Mouse (Mus musculus): ENCODE data around the gene Psme1. TPM values are rescaled to one million over a fixed set of nuclear protein-coding genes. Genes with fewer than 3 reads are reported as not detected.

Psme1 gene
- polyA plus RNA-seq, 1 experiment from 2014 or later = 170 TPM

DNA sequence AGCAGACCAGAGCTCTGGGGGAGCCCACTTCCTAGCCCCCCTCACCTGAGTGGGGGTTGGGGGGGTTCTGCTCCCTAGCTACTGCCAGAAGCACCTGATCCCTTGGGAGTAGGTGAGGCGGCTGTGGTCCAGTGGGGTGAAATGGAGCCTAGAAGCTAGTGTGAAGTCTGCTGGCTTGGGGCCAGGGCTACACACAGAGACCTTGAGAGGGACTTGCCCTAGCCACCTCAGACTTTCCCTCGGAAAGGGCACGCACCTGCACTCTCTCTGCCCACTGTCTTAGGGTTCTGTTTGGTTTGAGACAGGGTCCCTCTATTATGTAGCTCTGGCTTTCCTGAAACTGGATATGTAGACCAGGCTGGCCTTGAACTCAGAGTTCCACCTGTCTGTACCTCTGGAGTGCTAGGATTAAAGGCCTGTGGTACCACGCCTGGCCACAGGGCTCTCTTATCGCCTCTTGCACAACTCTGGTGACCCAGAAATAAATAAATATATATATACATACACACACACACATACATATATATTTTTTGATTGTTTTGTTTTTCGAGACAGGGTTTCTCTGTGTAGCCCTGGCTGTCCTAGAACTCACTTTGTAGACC lies 846 bp downstream of the Psme1 start:
- H3K4me3 ChIP-seq (ENCODE audit: low read depth, low read length) = peak overlapping the region; percentile 78
- H3K4me1 ChIP-seq (ENCODE audit: control insufficient read depth, insufficient read depth, low read length) = peaks cover 4% of the 10 kb centered on the region; the same call in 1 of the 2 replicates
- no peaks in the 10 kb centered on the region for H3K9me3 ChIP-seq (ENCODE audit: control insufficient read depth, low read depth, low read length)
- no peaks in the 10 kb centered on the region for H3K27me3 ChIP-seq (ENCODE audit: control insufficient read depth, insufficient read depth, low read length)
- H3K9ac ChIP-seq (replicated peaks; ENCODE audit: low read depth, low read length) = peak overlapping the region; percentile 76
- H3K4me2 ChIP-seq (replicated peaks; ENCODE audit: low read depth, low read length) = peak overlapping the region; percentile 84
- 24% methylated on average over 6 of the region's 6 CpGs for WGBS
- peaks cover 6% of the 10 kb centered on the region; the same call in 1 of the 2 replicates for H3K36me3 ChIP-seq (ENCODE audit: control insufficient read depth, insufficient read depth, low read length)
- H3K27ac ChIP-seq (ENCODE audit: low read length) = peak overlapping the region; percentile 76
- peak; percentile 16 for ATAC-seq (ENCODE audit: insufficient number of reproducible peaks, insufficient read depth, low FRiP score, low read depth)

DNA sequence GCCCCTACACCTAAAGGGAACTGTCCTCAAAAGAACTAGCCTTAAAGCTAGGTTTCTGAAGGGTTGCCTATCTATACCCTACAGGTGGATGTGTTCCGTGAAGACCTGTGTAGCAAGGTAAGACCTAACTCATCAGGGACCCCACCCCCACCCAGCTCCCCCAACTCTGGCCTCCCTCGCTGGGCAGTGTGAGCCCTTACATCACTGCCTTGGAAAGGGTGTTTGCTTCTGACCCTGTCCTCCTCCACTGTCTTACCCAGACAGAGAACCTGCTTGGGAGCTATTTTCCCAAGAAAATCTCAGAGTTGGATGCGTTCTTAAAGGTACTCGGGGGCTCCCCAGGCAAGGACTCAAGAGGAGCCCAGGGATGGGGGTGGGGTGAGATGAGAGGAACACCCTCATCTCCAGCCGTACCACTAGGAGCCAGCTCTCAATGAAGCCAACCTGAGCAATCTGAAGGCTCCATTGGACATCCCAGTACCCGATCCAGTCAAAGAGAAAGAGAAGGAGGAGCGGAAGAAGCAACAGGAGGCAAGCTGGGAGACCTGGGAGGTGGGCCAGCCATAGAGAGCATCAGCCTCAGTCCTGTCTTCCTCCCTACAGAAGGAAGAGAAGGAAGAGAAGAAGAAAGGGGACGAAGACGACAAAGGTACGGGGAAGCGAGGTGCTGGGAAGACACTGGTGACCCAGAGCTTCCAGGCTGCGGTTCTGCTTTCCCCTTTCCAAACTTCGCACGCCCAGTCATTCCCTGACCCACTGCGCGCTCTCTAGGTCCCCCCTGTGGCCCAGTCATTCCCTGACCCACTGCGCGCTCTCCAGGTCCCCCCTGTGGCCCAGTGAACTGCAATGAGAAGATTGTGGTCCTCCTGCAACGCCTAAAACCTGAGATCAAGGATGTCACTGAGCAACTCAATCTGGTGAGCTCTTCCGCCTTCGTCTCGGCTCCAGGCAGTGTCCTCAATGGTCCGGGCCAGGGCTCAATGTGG lies 1.9 kb downstream of the Psme1 start:
- Histone ChIP-seq H3K27ac (ENCODE audit: low read length) (no peak overlapping the region), H3K9me3 (ENCODE audit: control insufficient read depth, low read depth, low read length) (no peaks in the 10 kb centered on the region), H3K4me2 (replicated peaks; ENCODE audit: low read depth, low read length) (no peak overlapping the region), H3K27me3 (ENCODE audit: control insufficient read depth, insufficient read depth, low read length) (no peaks in the 10 kb centered on the region), H3K4me1 (ENCODE audit: control insufficient read depth, insufficient read depth, low read length) (peaks cover 4% of the 10 kb centered on the region; the same call in 1 of the 2 replicates), H3K4me3 (ENCODE audit: low read depth, low read length) (no peak overlapping the region), H3K9ac (replicated peaks; ENCODE audit: low read depth, low read length) (no peak overlapping the region), H3K36me3 (ENCODE audit: control insufficient read depth, insufficient read depth, low read length) (peaks cover 6% of the 10 kb centered on the region; the same call in 1 of the 2 replicates)
- no peak for ATAC-seq (ENCODE audit: insufficient number of reproducible peaks, insufficient read depth, low FRiP score, low read depth)
- WGBS = 85% methylated on average over 23 of the region's 23 CpGs

- no peak for ATAC-seq (ENCODE audit: insufficient number of reproducible peaks, insufficient read depth, low FRiP score, low read depth)
- WGBS = 93% methylated on average over 16 of the region's 16 CpGs
Measured at GRCm38 (mm10) chr14:55580731-55581130, 2.8 kb downstream of the Psme1 start.

GRCm38 (mm10) chr14:55581981-55582681 lies 4.2 kb downstream of the Psme1 start:
- ATAC-seq (ENCODE audit: insufficient number of reproducible peaks, insufficient read depth, low FRiP score, low read depth) = no peak

More at GRCm38 (mm10) chr14:55580731-55581130, 2.8 kb downstream of the Psme1 start:
- Histone ChIP-seq H3K4me1 (ENCODE audit: control insufficient read depth, insufficient read depth, low read length) (peaks cover 4% of the 10 kb centered on the region; the same call in 1 of the 2 replicates), H3K9me3 (ENCODE audit: control insufficient read depth, low read depth, low read length) (no peaks in the 10 kb centered on the region), H3K36me3 (ENCODE audit: control insufficient read depth, insufficient read depth, low read length) (peaks cover 6% of the 10 kb centered on the region; the same call in 1 of the 2 replicates), H3K27ac (ENCODE audit: low read length) (no peak overlapping the region), H3K4me3 (ENCODE audit: low read depth, low read length) (no peak overlapping the region), H3K27me3 (ENCODE audit: control insufficient read depth, insufficient read depth, low read length) (no peaks in the 10 kb centered on the region), H3K4me2 (replicated peaks; ENCODE audit: low read depth, low read length) (no peak overlapping the region), H3K9ac (replicated peaks; ENCODE audit: low read depth, low read length) (no peak overlapping the region)

GRCm38 (mm10) chr14:55584303-55584701 lies 6.4 kb downstream of the Psme1 start:
- Histone ChIP-seq H3K9ac (replicated peaks; ENCODE audit: low read depth, low read length) (0 out of 2 replicates have a peak overlapping the region, but pooled peaks have one; percentile 15), H3K9me3 (ENCODE audit: control insufficient read depth, low read depth, low read length) (no peaks in the 10 kb centered on the region), H3K27me3 (ENCODE audit: control insufficient read depth, insufficient read depth, low read length) (no peaks in the 10 kb centered on the region), H3K36me3 (ENCODE audit: control insufficient read depth, insufficient read depth, low read length) (peaks cover 6% of the 10 kb centered on the region; the same call in 1 of the 2 replicates), H3K27ac (ENCODE audit: low read length) (no peak overlapping the region), H3K4me2 (replicated peaks; ENCODE audit: low read depth, low read length) (peak overlapping the region; percentile 62), H3K4me1 (ENCODE audit: control insufficient read depth, insufficient read depth, low read length) (no peaks in the 10 kb centered on the region), H3K4me3 (ENCODE audit: low read depth, low read length) (peak overlapping the region; percentile 44; the same call in 1 of the 2 replicates)
- 39% methylated on average over 5 of the region's 5 CpGs for WGBS
- no peak for ATAC-seq (ENCODE audit: insufficient number of reproducible peaks, insufficient read depth, low FRiP score, low read depth)

More at GRCm38 (mm10) chr14:55581981-55582681, 4.2 kb downstream of the Psme1 start:
- H3K9me3 ChIP-seq (ENCODE audit: control insufficient read depth, low read depth, low read length) = no peaks in the 10 kb centered on the region
- no peak overlapping the region for H3K4me3 ChIP-seq (ENCODE audit: low read depth, low read length)
- H3K27me3 ChIP-seq (ENCODE audit: control insufficient read depth, insufficient read depth, low read length) = no peaks in the 10 kb centered on the region
- H3K4me2 ChIP-seq (replicated peaks; ENCODE audit: low read depth, low read length) = no peak overlapping the region
- 66% methylated on average over 9 of the region's 9 CpGs for WGBS
- H3K36me3 ChIP-seq (ENCODE audit: control insufficient read depth, insufficient read depth, low read length) = peaks cover 6% of the 10 kb centered on the region; the same call in 1 of the 2 replicates
- H3K27ac ChIP-seq (ENCODE audit: low read length) = no peak overlapping the region
- peaks cover 4% of the 10 kb centered on the region; the same call in 1 of the 2 replicates for H3K4me1 ChIP-seq (ENCODE audit: control insufficient read depth, insufficient read depth, low read length)
- no peak overlapping the region for H3K9ac ChIP-seq (replicated peaks; ENCODE audit: low read depth, low read length)

DNA sequence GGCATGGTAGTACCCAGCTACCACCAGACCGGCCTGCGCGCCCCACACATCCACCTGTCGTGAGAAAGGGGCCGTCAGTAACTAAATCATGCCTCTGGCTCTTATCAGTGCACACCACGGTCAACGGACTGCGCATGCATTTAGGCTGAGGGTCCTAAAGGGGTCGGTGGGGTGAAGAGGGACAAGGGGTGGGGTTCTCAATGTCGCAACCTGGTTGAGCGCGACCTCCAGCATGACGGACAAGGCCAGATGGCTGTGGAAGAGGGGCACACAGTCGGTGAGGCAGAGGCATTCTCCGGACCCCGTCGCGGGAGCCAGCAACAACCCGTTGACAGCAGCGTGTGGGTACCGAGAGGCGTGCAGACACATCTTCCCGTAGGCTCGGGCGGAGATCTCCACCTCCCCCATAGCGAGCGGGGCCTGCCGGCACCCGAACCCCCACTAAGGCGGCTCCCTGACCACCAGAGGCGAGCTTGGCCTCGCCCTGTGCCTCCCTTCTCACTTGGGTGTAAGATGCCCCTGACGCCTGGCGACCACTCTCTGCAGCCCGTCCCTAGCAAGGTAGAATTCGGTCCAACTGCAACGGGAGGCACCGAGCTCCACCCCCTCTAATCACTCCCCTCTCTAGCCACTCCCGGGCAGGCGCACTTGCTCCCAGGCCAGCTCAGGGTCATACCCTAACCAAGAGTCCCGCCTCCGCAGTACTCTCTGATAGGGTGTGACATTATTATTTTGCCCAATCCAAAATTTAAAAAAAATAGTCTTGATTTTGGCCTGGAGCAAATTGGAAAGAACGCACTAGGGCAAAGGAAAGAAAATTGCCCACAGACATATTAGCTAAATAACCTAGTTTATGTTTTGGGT lies 7.0 kb downstream of the Psme1 start, which contains the start of gene Emc9:
TSS of gene Emc9 (minus strand) at position 601 of the 864 bp plus-strand sequence.
- WGBS = 3% methylated on average over 43 of the region's 43 CpGs
- Histone ChIP-seq H3K36me3 (ENCODE audit: control insufficient read depth, insufficient read depth, low read length) (peaks cover 6% of the 10 kb centered on the region; the same call in 1 of the 2 replicates), H3K4me1 (ENCODE audit: control insufficient read depth, insufficient read depth, low read length) (0 out of 2 replicates have a peak, but pooled peaks cover 1% of the 10 kb centered on the region), H3K27me3 (ENCODE audit: control insufficient read depth, insufficient read depth, low read length) (no peaks in the 10 kb centered on the region), H3K4me2 (replicated peaks; ENCODE audit: low read depth, low read length) (peak within 1 kb of the TSS; percentile 62), H3K9me3 (ENCODE audit: control insufficient read depth, low read depth, low read length) (no peaks in the 10 kb centered on the region), H3K9ac (replicated peaks; ENCODE audit: low read depth, low read length) (peak within 1 kb of the TSS; percentile 15; the same call in 1 of the 2 replicates), H3K27ac (ENCODE audit: low read length) (peak within 1 kb of the TSS; percentile 48; the same call in 1 of the 2 replicates), H3K4me3 (ENCODE audit: low read depth, low read length) (peak within 1 kb of the TSS; percentile 44)
- peak; percentile 86 for ATAC-seq (ENCODE audit: insufficient number of reproducible peaks, insufficient read depth, low FRiP score, low read depth)

DNA sequence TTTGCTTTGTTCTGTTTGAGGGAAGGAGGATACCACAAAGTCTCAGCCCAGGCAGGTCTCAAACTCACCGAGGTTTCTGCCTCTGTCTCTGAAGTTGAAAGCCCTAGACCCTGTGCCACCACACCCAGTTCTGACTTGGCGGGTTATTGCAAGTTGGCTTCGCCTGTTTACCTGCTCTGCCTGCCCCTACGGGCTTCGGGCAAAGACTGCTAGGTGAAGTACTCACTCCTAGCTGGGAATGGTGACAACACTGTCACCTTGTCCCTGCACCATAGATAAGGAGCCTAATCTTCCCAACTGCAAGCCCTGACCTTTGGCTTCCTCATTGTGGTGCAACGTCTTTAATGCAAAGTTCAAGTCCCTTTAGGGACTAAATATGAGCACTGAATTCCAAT lies 7.6 kb downstream of the Psme1 start:
- H3K27ac ChIP-seq (ENCODE audit: low read length) = 0 out of 2 replicates have a peak overlapping the region, but pooled peaks have one; percentile 2
- WGBS = 48% methylated on average over 6 of the region's 6 CpGs

More for the DNA sequence above, 7.6 kb downstream of the Psme1 start:
- no peaks in the 10 kb centered on the region for H3K27me3 ChIP-seq (ENCODE audit: control insufficient read depth, insufficient read depth, low read length)
- no peak overlapping the region for H3K9ac ChIP-seq (replicated peaks; ENCODE audit: low read depth, low read length)
- H3K4me1 ChIP-seq (ENCODE audit: control insufficient read depth, insufficient read depth, low read length) = 0 out of 2 replicates have a peak, but pooled peaks cover 5% of the 10 kb centered on the region
- peak overlapping the region; percentile 44 for H3K4me3 ChIP-seq (ENCODE audit: low read depth, low read length)
- H3K36me3 ChIP-seq (ENCODE audit: control insufficient read depth, insufficient read depth, low read length) = peaks cover 6% of the 10 kb centered on the region; the same call in 1 of the 2 replicates
- H3K9me3 ChIP-seq (ENCODE audit: control insufficient read depth, low read depth, low read length) = no peaks in the 10 kb centered on the region
- peak overlapping the region; percentile 62 for H3K4me2 ChIP-seq (replicated peaks; ENCODE audit: low read depth, low read length)
- no peak for ATAC-seq (ENCODE audit: insufficient number of reproducible peaks, insufficient read depth, low FRiP score, low read depth)

Data from stomach, embryonic 14.5 days (tissue).